Mouse (Mus musculus): Measurements from ENCODE around the gene Cdh7.

GRCm38 (mm10) chr1:109985468-109985867 is 3.2 kb downstream of the Cdh7 start:
- no peak for TF ChIP-seq CTCF (IDR thresholded peaks at IDR 0.05; ENCODE audit: low read depth)
- TF ChIP-seq EP300 (IDR thresholded peaks at IDR 0.05; ENCODE audit: low read depth) = no peak
